Mouse (Mus musculus): ENCODE data around the gene Emc6. TPM values are rescaled to one million over a fixed set of nuclear protein-coding genes. Genes with fewer than 3 reads are reported as not detected.

Emc6 gene
- polyA plus RNA-seq, 1 experiment from 2014 or later: 111 TPM

DNA sequence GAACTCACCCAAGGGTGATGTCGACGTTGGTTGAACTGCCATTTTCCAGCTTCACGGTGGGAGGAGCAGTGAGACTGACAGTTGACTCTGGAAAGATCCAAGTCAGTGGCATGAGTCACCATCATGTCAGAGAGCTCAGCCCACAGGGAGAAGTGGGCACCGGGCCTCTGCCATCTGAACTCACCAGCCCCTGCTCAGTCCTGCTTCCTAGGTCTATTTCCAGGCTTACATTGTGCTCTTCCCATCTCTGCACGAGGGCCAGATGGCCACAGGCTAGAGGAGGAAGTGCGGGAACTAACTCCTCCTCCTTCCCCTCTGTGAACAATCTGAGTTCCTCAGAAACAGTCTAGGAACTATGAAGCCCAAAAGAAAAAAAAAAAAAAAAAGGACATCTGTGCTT lies 16.2 kb upstream of the Emc6 start:
- Histone ChIP-seq H3K27ac (replicated peaks; ENCODE audit: low read depth, low read length) (no peak overlapping the region), H3K36me3 (ENCODE audit: control insufficient read depth, insufficient read depth, low read length) (no peaks in the 10 kb centered on the region), H3K4me1 (ENCODE audit: control insufficient read depth, insufficient read depth, low read length) (no peaks in the 10 kb centered on the region), H3K4me3 (ENCODE audit: low read depth, low read length) (no peak overlapping the region), H3K9ac (ENCODE audit: low read length) (no peak overlapping the region), H3K9me3 (ENCODE audit: control insufficient read depth, low read length) (no peaks in the 10 kb centered on the region), H3K4me2 (ENCODE audit: low read depth, severe bottlenecking) (no peak overlapping the region), H3K27me3 (ENCODE audit: control insufficient read depth, insufficient read depth, low read length) (no peaks in the 10 kb centered on the region)
- WGBS: 68% methylated on average over 6 of the region's 6 CpGs
- no peak for ATAC-seq (ENCODE audit: insufficient number of reproducible peaks, low FRiP score, low TSS enrichment, low read depth)
- DNase-seq (ENCODE audit: low spot score): no peak

DNA sequence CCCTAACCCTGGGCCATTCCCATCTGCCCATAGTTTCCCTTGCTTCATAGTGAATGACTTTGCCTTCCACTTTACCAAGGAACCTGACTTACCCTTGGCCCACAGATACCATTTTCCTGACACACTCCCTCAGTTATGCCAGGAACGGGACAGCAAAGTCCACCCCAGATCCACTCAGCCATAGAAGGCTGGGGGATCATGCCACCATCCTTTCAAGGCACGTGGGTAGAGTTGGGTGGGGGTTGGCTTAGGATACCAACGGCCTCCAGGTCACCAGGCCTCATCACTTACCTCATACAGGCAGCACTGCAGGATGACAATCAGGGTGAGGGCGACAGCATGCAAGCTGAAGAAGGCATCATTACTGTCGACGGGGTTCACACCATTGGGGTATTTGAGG lies 10.4 kb upstream of the Emc6 start:
- peaks cover 5% of the 10 kb centered on the region; the same call in 1 of the 2 replicates for H3K36me3 ChIP-seq (ENCODE audit: control insufficient read depth, insufficient read depth, low read length)
- H3K27ac ChIP-seq (replicated peaks; ENCODE audit: low read depth, low read length): no peak overlapping the region
- H3K27me3 ChIP-seq (ENCODE audit: control insufficient read depth, insufficient read depth, low read length): no peaks in the 10 kb centered on the region
- H3K9me3 ChIP-seq (ENCODE audit: control insufficient read depth, low read length): no peaks in the 10 kb centered on the region
- no peaks in the 10 kb centered on the region for H3K4me1 ChIP-seq (ENCODE audit: control insufficient read depth, insufficient read depth, low read length)
- no peak for DNase-seq (ENCODE audit: low spot score)
- no peak overlapping the region for H3K9ac ChIP-seq (ENCODE audit: low read length)
- no peak for ATAC-seq (ENCODE audit: insufficient number of reproducible peaks, low FRiP score, low TSS enrichment, low read depth)
- no peak overlapping the region for H3K4me2 ChIP-seq (ENCODE audit: low read depth, severe bottlenecking)
- H3K4me3 ChIP-seq (ENCODE audit: low read depth, low read length): no peak overlapping the region
- WGBS: 87% methylated on average over 6 of the region's 6 CpGs

DNA sequence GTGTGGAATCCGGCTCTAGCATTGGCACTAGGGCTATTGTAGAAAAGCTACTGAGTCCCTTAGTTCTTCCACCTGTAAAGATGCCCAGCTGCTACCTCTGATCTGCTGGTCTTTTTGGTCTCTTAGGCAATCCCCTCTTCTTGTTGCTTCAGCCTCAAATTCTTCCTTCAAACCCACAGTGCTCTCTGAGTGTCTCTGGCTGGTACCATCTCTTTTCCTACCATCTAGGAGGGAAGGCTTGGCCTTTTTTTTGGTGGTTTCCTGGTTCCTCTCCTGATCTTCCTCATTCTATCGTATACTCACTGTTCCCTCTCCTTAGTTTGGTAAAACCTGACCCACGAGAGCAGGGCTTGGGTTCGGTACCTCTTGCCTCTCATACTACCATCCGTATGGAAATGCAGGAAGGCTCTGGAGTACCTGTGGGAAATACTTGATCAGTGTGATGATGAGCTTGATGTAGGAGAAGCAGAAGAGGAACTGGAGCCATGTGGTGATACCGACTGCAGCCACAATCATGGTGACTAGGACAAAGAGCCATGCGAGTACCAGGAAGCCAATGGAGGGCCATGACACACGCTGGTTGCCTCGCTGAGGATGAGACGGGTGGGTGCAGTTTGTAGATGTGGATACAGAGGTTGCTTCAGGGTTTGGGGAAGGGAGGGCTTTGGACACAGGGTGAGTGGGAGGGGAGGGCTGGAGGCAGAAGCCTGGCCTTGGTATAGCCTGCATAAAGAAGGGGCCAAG lies 9.2 kb upstream of the Emc6 start:
- Histone ChIP-seq H3K4me1 (ENCODE audit: control insufficient read depth, insufficient read depth, low read length) (no peaks in the 10 kb centered on the region), H3K4me2 (ENCODE audit: low read depth, severe bottlenecking) (no peak overlapping the region), H3K27ac (replicated peaks; ENCODE audit: low read depth, low read length) (no peak overlapping the region), H3K36me3 (ENCODE audit: control insufficient read depth, insufficient read depth, low read length) (peaks cover 5% of the 10 kb centered on the region; the same call in 1 of the 2 replicates), H3K9ac (ENCODE audit: low read length) (no peak overlapping the region), H3K27me3 (ENCODE audit: control insufficient read depth, insufficient read depth, low read length) (no peaks in the 10 kb centered on the region), H3K4me3 (ENCODE audit: low read depth, low read length) (no peak overlapping the region), H3K9me3 (ENCODE audit: control insufficient read depth, low read length) (no peaks in the 10 kb centered on the region)
- DNase-seq (ENCODE audit: low spot score) (no peak), ATAC-seq (ENCODE audit: insufficient number of reproducible peaks, low FRiP score, low TSS enrichment, low read depth) (no peak)
- WGBS: 97% methylated on average over 10 of the region's 10 CpGs

DNA sequence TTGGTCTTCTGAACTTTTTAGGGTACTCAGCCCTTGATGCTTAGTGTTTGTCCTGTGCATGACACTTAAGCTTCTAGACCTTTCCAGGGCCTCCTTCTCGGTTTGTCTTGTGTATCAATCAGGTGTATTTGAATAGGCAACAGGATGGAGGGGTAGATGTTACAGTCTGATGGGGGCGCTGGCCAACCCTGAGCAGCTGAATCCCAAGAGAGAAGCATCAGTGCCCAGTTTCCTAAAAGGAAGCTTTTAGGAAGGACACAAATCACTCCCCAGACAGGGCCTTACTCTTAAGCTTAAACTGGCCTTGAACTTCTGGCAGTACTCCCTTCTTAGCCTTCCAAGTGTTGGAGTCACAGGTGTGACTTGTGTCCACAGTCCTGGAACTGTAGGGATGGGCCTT lies 1.1 kb upstream of the Emc6 start:
- peak overlapping the region; percentile 89 for H3K9ac ChIP-seq (ENCODE audit: low read length)
- no peaks in the 10 kb centered on the region for H3K27me3 ChIP-seq (ENCODE audit: control insufficient read depth, insufficient read depth, low read length)
- 7% methylated on average over 2 of the region's 2 CpGs for WGBS
- peak overlapping the region; percentile 69 for H3K4me2 ChIP-seq (ENCODE audit: low read depth, severe bottlenecking)
- H3K27ac ChIP-seq (replicated peaks; ENCODE audit: low read depth, low read length): peak overlapping the region; percentile 81
- H3K4me1 ChIP-seq (ENCODE audit: control insufficient read depth, insufficient read depth, low read length): peaks cover 11% of the 10 kb centered on the region
- ATAC-seq (ENCODE audit: insufficient number of reproducible peaks, low FRiP score, low TSS enrichment, low read depth): no peak
- H3K4me3 ChIP-seq (ENCODE audit: low read depth, low read length): peak overlapping the region; percentile 96
- no peak for DNase-seq (ENCODE audit: low spot score)
- no peaks in the 10 kb centered on the region for H3K9me3 ChIP-seq (ENCODE audit: control insufficient read depth, low read length)
- H3K36me3 ChIP-seq (ENCODE audit: control insufficient read depth, insufficient read depth, low read length): peaks cover 2% of the 10 kb centered on the region; the same call in 1 of the 2 replicates

GRCm38 (mm10) chr11:73177509-73177875 lies 655 bp upstream of the Emc6 start:
- DNase-seq (ENCODE audit: low spot score): peak; percentile 86
- Histone ChIP-seq H3K27me3 (ENCODE audit: control insufficient read depth, insufficient read depth, low read length) (no peaks in the 10 kb centered on the region), H3K4me2 (ENCODE audit: low read depth, severe bottlenecking) (peak overlapping the region; percentile 69), H3K27ac (replicated peaks; ENCODE audit: low read depth, low read length) (peak overlapping the region; percentile 81), H3K4me1 (ENCODE audit: control insufficient read depth, insufficient read depth, low read length) (peaks cover 11% of the 10 kb centered on the region), H3K9ac (ENCODE audit: low read length) (peak overlapping the region; percentile 89), H3K9me3 (ENCODE audit: control insufficient read depth, low read length) (no peaks in the 10 kb centered on the region), H3K36me3 (ENCODE audit: control insufficient read depth, insufficient read depth, low read length) (peaks cover 2% of the 10 kb centered on the region; the same call in 1 of the 2 replicates), H3K4me3 (ENCODE audit: low read depth, low read length) (peak overlapping the region; percentile 96)
- WGBS: 0% methylated on average over 26 of the region's 28 CpGs
- peak; percentile 67 for ATAC-seq (ENCODE audit: insufficient number of reproducible peaks, low FRiP score, low TSS enrichment, low read depth)

DNA sequence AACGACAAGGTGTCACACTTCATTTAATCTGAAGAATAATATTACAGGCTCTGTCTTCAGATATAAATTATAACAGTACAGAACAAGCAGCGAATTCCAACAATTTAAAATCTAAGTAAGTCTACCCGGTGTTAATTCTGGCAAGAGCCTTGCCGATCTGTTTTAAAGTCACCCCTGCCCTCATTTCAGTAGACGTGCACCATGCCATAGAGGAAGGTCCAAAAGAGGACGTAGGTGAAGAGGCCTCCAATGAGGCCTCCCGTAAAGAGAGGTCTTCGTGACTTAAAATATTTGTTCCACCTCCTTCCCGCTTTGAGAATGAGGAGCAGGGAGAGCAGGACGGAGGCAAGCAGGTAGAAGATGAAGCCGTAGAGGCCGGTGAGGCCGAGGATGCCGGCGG lies 651 bp downstream of the Emc6 start:
- Histone ChIP-seq H3K9ac (ENCODE audit: low read length) (peak overlapping the region; percentile 89), H3K4me1 (ENCODE audit: control insufficient read depth, insufficient read depth, low read length) (peaks cover 11% of the 10 kb centered on the region), H3K27ac (replicated peaks; ENCODE audit: low read depth, low read length) (no peak overlapping the region), H3K36me3 (ENCODE audit: control insufficient read depth, insufficient read depth, low read length) (peaks cover 2% of the 10 kb centered on the region; the same call in 1 of the 2 replicates), H3K27me3 (ENCODE audit: control insufficient read depth, insufficient read depth, low read length) (no peaks in the 10 kb centered on the region), H3K4me3 (ENCODE audit: low read depth, low read length) (peak overlapping the region; percentile 96), H3K4me2 (ENCODE audit: low read depth, severe bottlenecking) (peak overlapping the region; percentile 68), H3K9me3 (ENCODE audit: control insufficient read depth, low read length) (no peaks in the 10 kb centered on the region)
- no peak for DNase-seq (ENCODE audit: low spot score)
- 1% methylated on average over 15 of the region's 15 CpGs for WGBS
- no peak for ATAC-seq (ENCODE audit: insufficient number of reproducible peaks, low FRiP score, low TSS enrichment, low read depth)

DNA sequence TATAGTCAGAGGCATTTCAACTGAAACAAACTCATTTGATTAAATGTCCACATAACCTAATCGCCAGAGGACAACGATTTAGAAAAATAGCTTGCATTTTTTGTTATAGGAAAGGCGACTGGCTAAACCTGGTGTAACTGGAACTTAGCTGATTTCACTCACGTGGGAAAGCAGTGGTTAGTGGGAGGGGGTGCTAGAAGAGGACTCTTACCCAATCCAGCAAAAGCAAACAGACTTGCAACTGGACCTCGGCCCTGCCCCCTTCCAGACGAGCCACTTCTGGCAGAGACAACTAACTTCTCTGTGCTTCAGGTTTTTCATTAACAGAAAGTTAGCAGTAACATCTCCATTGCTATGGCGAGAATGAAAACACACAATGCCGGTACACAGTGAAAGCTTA lies 1.2 kb downstream of the Emc6 start:
- WGBS: 47% methylated on average over 8 of the region's 8 CpGs
- H3K4me2 ChIP-seq (ENCODE audit: low read depth, severe bottlenecking): peak overlapping the region; percentile 68
- DNase-seq (ENCODE audit: low spot score) (no peak), ATAC-seq (ENCODE audit: insufficient number of reproducible peaks, low FRiP score, low TSS enrichment, low read depth) (no peak)
- no peaks in the 10 kb centered on the region for H3K27me3 ChIP-seq (ENCODE audit: control insufficient read depth, insufficient read depth, low read length)
- peaks cover 2% of the 10 kb centered on the region; the same call in 1 of the 2 replicates for H3K36me3 ChIP-seq (ENCODE audit: control insufficient read depth, insufficient read depth, low read length)
- no peak overlapping the region for H3K27ac ChIP-seq (replicated peaks; ENCODE audit: low read depth, low read length)
- peaks cover 11% of the 10 kb centered on the region for H3K4me1 ChIP-seq (ENCODE audit: control insufficient read depth, insufficient read depth, low read length)
- H3K9me3 ChIP-seq (ENCODE audit: control insufficient read depth, low read length): no peaks in the 10 kb centered on the region
- peak overlapping the region; percentile 96 for H3K4me3 ChIP-seq (ENCODE audit: low read depth, low read length)
- peak overlapping the region; percentile 89; the same call in 1 of the 2 replicates for H3K9ac ChIP-seq (ENCODE audit: low read length)

GRCm38 (mm10) chr11:73172186-73172585 lies 4.7 kb downstream of the Emc6 start:
- Histone ChIP-seq H3K27me3 (ENCODE audit: control insufficient read depth, insufficient read depth, low read length) (no peaks in the 10 kb centered on the region), H3K27ac (replicated peaks; ENCODE audit: low read depth, low read length) (no peak overlapping the region), H3K4me3 (ENCODE audit: low read depth, low read length) (no peak overlapping the region), H3K4me1 (ENCODE audit: control insufficient read depth, insufficient read depth, low read length) (peaks cover 8% of the 10 kb centered on the region), H3K36me3 (ENCODE audit: control insufficient read depth, insufficient read depth, low read length) (peaks cover 2% of the 10 kb centered on the region; the same call in 1 of the 2 replicates), H3K4me2 (ENCODE audit: low read depth, severe bottlenecking) (no peak overlapping the region), H3K9ac (ENCODE audit: low read length) (no peak overlapping the region), H3K9me3 (ENCODE audit: control insufficient read depth, low read length) (no peaks in the 10 kb centered on the region)
- ATAC-seq (ENCODE audit: insufficient number of reproducible peaks, low FRiP score, low TSS enrichment, low read depth) (no peak), DNase-seq (ENCODE audit: low spot score) (no peak)
- 76% methylated on average over 5 of the region's 5 CpGs for WGBS
